Mouse (Mus musculus) right cerebral cortex, postnatal 10 days (tissue): ENCODE data around the gene Fam171a1.
A peak's percentile ranks its signal among the peaks of the same experiment; 100 is the strongest.
"Not testable (repeated sequence)": the region's sequence is repeated elsewhere in the genome, so short reads cannot be mapped to it uniquely, and the experiment has no call there.

Experiments
- DNase-seq, 2 experiments: peaks; one replicate each; pipeline ENCODE4 v3.0.0; 2021; ENCODE audit warnings: low spot score in 2 of 2

Gene Fam171a1

DNA sequence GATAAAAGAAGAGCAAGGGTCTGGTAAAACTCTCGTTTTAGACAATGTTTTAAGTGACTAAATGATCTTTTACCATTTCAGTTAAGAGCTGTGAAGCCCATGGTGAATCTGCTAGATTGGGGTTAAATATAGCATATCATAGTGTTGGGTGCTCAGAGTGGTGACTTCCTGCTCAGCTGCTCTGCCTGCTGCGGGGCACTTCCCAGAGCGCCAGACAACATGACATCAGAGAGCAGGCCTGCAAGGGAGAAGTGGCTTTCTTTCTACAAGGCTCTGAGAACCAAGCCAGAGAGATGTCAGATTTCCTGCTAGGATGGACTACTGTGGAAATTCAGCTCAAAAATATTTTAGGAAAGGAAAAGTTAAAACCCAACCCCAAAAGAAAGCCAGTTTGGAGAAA, 57.8 kb downstream of the Fam171a1 start:
- no peak for DNase-seq

DNA sequence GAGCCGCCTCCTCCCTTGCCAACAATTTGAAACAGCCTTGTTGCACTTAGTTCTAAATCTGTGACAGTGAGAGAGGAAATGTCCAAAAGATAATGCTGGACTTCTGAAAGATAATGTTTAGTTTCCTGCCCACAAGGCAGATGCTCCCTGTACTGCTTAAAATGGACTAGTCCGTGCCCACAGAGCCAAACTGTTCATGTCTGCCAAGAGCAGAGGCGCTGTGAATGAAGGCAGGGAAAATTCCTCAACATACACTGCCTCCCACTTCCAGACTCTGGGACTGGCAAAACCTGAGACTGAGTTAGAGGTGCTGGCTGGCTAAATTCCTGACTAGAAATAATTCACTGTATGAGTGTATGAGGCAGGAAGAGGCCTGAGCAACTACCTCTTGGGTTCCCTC, 58.6 kb downstream of the Fam171a1 start:
- peak; percentile 78 to 89 for DNase-seq

DNA sequence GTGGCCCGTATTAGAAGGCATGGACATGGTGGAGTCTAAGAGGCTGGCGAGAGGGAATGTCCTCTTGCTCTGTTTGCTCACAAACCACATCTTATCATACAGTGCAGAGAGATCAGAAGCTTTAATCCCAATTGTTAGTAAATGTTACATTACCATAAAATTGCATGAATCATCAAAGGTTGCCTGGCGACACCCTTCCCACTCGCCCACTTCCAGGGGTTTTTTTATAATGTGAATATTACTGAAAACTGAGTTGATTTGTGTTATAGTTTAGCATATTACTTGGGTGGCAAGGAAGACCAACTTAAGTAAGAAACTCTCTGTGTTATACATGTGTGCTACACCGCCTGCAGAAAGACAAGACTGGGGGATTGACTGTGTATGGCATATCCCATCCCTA, 60.9 kb downstream of the Fam171a1 start:
- DNase-seq, result no peak

DNA sequence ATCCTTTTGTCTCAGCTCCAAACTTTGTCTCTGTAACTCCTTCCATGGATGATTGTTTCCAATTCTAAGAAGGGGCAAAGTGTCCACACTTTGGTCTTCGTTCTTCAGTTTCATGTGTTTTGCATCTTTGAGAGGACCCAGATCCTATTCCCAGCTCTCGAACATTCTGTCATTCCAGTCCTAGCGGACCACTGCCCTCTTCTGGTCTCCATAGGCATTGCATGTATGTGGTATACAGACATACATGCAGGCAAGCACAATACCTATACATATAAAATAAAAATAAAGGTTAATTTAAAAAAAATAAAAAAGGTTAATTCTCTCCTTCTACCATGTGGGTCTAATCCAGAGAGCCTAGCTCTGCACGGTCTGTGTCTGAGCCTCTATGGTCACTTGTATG, 62.0 kb downstream of the Fam171a1 start:
- DNase-seq, result not testable (repeated sequence)

DNA sequence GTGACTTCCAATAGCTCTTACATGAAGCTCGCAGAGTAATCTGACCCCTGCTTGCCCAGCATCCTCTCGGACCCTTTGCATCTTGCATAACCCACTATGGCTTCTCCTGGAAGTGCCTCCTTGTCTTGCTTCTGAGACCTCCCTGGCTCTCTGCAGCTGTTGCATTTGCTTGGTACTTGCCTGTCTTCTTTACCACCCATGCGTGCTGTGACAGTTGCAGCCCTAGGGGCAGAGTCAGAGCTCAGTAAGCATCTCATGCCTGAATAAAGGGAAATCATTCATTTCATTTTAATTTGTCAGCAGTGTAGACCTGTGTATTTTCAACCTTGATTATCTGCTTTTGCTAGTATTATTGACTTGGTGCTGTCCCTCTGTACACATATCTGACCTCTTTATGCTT, 62.7 kb downstream of the Fam171a1 start:
- DNase-seq, result no peak

DNA sequence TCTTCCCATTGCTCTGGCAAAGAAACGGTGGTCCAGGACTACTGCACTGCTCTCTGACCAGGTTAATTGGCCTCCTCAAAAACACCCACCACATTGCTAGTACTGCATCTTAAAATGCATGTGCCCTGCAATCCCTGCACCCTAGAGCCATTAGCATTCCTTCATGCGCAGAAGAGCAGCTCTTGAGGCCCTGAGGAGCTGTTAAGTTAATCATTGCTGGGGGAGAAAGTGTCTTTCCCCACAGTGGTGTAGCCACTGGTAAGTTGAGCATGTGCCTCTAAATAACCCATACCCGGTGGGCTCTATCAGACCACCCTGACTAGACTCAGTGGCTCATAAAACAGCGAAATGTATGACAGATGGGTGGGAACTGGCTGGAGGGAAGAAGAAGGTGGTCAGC, 66.5 kb downstream of the Fam171a1 start:
- DNase-seq, result no peak

DNA sequence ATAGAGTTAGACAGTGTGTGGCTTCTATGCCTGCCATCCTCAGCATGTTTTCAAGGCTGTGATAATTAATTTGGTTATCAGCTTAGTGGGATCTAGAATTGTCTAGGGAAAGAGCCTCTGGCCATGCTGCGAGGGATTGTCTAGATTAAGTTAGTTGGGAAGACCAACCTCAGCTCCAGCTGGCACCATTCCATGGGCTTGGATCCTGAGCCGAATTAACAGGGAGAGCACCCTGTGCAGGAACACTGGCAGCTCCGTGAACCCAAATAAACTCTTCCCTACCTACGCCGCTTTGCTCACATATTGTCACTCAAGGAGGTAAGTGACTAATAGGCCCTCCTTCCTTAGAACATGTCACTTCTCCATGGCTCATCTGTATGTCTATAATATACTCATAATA, 69.6 kb downstream of the Fam171a1 start:
- DNase-seq, result peak in 1 of 2 experiments; percentile 64

DNA sequence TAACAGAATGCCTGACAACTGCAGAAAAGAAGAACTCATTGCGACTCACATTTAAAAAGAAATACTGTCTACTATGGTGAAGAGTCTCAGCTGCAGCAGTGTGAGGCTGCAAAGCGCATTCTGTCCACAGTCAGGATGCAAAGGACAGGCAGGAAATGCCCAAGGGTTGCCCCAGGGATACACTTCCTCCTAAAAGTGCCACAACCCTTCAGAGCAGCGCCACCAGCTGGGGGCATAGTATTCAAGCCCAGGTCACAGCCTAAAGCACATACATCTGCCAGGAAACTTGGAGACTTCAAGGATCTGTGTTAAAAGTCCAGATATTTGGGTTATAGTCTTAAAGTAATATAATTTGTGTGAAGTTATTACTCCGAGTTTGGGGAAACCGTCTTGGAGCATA, 71.3 kb downstream of the Fam171a1 start:
- no peak for DNase-seq

DNA sequence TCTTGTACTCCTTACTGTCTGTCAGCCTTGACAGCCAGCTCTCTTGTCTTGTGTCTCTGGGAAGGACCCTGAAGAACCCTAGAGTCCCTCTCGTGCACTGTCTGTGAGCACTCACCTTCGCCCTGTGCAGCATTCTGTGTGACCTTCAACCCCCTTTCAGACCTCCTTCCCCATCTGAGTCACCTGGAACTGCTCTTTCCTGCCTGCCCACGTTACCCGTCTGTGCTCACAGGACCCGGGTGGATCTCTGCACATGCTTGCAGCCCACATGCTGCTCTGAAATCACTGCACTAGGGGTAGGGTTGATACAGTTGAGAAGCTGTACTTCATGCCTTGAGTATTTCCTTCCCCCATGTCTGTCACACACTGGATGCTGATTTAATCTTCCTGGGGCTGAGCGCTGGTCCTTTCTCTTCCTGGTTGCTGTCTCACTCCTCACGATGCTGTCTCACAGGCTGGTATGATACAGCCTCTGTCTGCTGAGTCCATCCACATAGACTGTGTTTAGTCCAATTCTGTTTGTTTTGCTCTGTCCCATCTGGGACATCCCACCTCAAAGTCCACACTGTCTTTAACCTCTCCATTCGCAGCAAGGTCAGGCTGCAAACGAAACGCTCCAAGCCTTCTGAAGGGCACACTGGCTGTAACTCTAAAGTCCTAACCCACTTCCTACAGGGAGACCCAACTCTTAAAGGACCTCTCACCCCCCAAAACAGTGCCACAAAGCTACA, 74.9 kb downstream of the Fam171a1 start:
- no peak for DNase-seq

DNA sequence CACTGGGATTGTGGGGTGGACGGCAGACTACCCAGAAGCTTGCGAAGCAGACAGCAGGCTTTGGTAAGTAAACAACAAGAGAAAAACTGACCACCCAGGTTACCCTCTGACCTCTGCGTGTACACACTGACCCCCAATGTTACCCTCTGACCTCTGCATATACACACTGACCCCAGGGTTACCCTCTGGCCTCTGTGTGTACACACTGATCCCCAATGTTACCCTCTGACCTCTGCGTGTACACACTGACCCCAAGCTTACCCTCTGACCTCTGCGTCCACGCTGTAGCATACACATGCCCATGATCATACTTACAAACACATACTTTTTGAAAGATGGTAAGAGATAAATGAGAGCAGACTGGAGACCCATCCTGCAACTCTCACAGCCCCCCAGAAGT, 77.1 kb downstream of the Fam171a1 start:
- DNase-seq, result no peak

DNA sequence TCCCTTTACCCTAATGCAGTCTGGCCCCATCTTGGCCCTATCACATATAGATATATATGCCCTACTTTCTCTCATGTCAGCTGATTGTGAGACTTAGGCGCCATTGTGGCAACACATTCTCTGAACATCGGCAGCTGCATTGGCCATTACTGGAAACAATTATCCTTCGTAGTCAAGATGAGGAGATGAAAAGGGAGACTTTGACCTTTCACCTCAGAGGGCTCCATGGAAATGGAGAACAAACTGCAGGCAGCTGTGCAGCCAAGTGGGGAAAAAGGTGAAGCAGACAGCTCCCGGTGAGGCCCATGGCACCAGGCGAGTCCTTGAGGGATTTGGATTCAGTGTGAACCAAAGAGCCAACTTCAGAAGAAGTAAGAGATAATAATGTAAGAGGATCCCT, 81.5 kb downstream of the Fam171a1 start:
- DNase-seq, result no peak

DNA sequence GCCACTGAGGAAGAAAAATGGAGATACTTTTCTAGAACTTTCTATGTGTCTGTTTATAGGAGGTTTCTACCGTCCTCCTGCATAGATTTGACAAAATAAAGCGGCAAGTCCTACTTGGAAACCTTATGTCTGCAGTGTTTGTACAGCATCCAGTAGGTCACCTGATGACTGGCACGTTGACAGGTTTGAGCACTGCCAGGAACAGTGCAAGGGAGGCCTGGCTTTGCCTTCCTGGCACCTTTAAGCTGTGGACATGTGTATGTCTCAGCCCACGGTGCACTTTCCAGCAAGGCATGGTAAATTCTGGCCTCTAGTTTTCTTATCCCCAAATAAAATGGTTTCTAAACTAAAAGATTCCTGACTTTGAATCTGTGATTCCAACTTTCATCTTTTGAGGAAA, 86.4 kb downstream of the Fam171a1 start:
- no peak for DNase-seq

DNA sequence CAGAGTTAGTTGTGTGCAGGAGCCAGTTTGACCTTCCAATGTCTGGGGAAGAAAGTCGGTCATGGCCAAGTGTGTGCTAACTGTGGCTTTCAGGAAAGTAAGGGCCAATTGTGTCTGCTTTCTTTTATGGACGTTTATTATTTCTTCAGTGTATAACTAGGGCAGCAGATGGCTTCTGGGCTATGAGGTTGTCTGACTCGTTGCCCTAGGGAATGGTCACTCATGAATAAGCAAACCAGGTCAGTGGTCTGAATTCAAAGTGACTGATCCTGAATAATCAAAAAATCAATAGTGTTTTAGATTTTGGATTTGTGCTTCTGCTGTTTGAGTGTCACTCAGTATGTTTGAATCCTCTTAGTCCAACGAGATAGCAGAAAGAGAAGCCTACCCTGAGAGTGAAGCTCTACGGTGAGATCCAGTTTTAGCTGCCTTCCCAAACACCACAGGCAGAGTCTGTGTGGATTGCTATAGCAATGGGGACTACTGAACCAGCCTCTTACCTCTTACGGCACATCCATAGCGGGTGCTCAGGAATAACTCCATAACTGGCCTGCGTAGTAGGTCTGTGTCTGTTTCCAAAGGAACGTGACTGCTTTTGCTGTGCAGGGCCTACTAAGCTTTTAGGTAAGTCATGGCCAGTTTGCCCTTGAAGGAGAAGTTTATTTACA, 93.1 kb downstream of the Fam171a1 start:
- no peak for DNase-seq

DNA sequence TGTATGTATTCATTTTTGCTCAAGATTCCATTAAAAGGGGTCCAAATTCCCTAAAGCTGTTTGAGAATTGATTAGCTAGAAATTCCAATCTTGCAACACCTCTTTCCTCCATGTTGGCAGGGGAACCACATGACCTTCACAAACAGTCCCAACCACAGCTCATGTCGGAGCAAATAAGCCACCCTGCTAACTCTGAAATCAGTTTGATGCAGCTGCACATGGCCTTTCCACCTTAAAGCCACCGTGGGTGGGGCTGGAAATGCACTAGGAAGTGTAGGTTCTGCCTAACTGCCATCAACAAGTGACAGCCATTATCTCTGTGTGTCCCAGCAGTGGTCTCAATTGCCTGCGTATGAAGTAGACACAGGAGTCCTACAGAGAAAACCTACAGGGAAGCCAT, 101.5 kb downstream of the Fam171a1 start:
- DNase-seq, result no peak

DNA sequence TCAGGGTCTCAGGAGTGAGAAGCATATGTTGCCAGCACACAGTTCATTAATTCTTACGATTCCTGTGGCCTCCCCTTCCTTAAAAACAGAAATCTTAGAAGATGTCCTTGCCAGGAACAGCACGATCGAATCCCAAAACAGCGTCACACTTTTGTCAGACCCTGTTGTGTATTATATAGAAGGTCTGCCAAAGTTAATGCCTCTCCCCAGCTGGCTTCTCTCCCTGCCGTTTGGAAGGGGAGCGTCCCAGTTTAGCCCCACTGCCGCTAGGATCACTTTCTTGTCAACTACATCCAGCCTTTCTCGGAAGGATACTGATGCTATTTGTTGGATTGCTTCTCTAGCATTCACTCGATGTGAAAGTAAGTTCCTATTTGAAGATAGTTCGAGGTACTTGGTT, 102.6 kb downstream of the Fam171a1 start:
- no peak for DNase-seq

DNA sequence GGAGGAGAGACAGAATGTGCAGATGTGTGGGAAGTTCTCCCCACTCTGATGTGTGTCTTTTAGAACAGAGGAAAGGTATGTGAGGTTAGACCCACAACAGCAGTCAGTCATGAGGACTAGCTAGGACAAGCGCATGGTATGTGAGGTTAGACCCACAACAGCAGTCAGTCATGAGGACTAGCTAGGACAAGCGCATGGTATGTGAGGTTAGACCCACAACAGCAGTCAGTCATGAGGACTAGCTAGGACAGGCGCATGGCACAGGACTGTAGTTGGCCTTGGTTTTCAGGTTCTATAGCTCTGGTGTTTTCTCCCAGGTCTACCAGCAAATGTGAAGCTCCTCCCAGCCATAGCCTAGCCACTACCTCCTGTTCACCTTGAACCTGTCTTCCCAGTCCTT, 103.6 kb downstream of the Fam171a1 start:
- DNase-seq, result not testable (repeated sequence)

DNA sequence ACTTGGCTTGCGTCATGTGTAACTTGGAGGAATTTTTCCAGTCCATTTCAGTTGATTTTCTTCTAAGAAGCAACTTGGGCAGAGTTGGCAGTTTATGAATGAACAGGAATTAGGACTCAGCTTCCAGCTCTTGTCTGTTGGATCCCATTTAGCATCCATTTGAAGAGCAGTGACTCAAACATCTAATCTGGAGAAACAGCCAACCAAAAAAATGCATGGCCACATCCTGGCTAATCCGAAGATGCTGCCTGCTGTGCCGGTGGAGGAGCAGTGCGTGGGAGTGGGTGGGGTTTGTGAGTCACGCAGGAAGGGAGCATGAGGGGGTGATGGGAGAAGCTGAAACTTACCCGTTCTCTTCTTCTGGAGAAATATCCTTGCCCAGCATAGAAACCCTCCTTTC, 104.2 kb downstream of the Fam171a1 start:
- DNase-seq, result peak; percentile 56 to 59

DNA sequence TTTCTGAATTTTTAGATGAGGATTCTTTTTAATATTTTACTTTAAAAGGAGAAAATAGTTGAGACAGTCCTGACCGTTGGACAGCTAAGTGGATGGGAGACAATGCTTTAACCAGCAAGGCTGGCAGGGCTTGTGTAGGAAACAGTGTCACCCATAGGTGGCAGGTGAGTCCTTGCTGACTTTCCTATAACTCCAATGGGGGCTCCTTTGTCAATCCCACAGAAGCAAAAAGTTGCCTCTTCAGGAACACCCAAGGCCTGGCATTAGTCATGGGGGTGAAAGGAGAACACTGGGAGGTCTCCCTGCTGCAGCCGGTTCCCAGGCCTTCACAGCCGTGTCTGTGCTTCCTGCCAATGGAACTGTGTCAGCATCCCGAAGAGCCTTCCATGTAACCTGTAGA, 114.5 kb downstream of the Fam171a1 start:
- DNase-seq, result no peak

DNA sequence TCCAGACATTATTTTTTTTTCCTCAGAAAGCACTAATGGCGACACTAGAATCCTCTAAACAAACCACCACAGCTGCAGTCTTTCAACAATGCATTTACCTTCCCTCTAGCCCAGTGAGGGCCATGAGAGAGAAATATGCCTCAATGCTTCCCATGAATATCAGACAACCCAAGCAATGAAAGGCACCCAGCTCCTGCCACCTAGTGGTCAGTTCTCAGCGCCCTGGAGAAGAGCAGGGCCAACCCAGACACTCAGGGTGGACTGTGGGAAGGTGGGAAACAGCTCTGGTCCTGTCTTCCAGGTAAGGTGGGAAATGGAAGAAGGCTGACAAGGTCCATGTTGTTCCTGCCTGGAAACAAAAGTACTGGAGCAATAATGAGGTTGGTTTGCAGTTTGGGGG, 115.0 kb downstream of the Fam171a1 start:
- DNase-seq, result peak; percentile 57 to 77

DNA sequence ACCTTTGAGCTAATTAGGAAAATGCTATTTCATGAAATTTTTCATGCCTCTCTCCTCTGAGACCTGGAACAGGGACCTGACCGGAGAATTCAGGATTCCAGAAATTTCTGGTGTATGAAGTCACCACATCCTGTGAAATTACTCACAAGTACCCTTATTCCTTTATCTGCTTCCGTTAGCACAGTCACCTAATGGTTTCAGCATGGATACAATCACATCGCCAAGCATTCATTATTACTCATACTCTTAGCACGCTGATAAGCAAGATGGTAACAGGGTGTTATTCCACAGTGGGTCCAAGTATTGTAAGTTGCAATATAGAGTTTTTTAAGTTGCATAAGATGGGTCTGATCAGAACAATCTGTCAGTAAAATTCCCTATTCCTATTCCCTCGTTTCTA, 125.2 kb downstream of the Fam171a1 start:
- no peak for DNase-seq

DNA sequence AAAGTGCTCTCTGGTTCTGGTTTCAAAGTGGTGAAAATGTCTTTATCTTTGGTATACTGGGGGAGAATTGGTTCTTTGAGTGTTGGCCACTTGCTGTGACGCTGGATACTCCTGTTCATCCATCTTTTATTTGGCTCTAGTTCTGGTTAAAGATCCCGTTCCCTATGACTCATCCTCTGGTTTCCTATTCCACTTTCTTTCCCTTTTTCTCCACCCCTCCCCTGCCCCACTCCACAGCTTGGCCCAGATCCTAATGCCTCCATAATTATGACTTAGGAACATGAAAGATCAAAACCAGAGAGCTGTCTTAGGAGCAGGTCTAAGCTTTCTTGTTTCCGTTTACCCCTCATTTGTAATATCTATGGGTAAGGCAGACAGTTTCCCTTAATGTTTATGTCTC, 130.2 kb downstream of the Fam171a1 start:
- no peak for DNase-seq

DNA sequence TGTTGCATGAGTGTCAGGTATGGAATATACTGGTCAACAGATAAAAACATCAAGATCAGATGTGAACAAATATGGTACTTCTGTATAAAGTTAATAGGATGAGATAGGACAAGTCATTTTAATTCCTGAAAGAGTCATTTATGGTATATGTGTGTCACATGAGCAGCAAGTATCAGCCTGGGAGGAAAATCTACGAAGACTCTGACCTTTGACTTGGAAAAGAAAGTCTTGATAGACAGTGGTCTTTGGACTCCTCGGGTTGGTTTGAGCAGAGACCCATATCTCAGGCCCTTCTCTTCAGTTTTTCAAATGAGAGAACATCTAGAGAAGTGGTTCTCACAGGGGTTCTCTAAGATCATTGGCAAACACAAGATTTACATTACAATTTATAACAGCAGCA, 137.3 kb downstream of the Fam171a1 start:
- no peak for DNase-seq

DNA sequence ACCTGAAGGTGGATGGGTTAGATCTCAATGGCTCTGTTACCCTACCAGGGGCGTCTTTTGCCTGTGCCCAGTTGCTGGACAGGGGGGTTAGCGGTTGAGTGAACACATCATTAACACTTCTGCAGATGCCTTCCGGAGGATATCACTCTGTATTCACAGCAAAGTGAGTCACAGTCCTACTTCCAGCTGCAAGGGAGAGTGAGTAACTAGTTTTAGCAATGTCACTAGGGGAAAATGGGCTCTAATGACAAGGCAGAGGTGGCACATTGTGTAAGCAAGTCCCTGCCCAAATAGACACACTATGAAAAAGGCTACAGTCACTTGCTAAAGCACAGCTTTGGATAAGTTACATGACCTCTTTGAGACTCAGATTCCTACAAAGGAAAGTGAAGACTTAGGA, 152.4 kb downstream of the Fam171a1 start:
- no peak for DNase-seq

DNA sequence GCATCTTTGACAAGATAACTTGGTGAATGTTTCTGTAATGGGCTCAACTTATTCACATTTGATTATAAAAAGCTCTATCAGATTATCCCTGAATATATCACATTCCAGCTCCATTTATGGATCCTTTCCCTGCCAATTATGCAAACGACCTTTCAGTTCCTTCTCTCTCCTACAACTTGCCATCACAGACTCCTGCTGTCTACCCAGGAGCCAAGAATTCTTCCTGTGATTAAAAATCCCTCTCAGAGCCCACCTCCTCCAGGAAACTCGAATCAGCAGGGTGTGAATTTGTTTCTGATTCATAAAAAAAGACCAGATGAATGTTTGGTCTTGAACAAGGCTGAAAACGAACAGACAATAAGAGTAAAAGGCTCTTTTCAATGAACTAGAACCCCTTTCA, 153.9 kb downstream of the Fam171a1 start:
- DNase-seq, result peak in 1 of 2 experiments; percentile 35
